Mouse (Mus musculus) ES-Bruce4 (cell line): ENCODE measurements around the gene Tbl1xr1.

Source experiments
- CTCF ChIP-seq: IDR thresholded peaks from one replicate; pipeline ENCODE4 v1.8.1; 2011; ENCODE audit warnings: low read depth, low read length
- EP300 ChIP-seq: IDR thresholded peaks from 2 replicates; pipeline ENCODE4 v1.6.1; 2011; ENCODE audit warnings: low read depth, low read length; ENCODE audit not compliant: insufficient read depth

DNA sequence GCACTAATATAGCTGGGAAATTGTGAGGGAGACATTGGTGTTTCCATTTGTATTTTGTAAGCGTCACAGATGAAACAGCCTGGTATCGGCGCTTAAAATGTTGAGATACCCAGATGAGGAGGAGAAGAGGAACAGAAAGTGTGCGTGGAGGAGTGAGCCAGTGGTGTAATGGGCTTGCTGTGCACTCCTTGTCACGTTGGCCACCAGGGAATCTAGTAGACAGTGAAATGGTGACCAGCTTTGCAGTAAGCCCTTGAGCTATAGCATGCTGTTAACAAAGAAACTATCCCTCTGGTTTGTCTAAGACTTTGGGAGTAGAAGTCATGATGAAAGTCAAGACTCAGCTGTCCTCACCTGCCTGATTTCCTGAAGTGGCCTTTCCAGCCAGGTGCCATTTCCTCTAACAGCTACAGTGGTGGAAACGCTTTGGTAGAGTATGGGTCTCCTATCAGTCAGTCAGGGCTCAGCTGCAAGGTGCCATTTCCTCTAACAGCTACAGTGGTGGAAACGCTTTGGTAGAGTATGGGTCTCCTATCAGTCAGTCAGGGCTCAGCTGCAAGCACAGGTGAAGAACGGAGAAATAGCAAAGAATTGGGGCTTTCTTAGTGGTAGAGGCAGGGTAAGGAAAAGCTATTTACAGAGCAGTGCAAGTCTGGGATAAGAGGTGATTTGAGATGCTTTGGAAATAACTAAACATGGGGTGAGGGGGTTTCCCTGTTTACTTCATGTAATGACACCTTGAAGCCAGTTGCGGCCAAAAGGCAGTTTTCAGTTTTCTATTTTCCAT is 61.5 kb downstream of the Tbl1xr1 start:
- TF ChIP-seq CTCF, result no peak
- TF ChIP-seq EP300, result no peak
